ENCODE assay signal across 8 mouse cellular contexts in the genomic region with DNA sequence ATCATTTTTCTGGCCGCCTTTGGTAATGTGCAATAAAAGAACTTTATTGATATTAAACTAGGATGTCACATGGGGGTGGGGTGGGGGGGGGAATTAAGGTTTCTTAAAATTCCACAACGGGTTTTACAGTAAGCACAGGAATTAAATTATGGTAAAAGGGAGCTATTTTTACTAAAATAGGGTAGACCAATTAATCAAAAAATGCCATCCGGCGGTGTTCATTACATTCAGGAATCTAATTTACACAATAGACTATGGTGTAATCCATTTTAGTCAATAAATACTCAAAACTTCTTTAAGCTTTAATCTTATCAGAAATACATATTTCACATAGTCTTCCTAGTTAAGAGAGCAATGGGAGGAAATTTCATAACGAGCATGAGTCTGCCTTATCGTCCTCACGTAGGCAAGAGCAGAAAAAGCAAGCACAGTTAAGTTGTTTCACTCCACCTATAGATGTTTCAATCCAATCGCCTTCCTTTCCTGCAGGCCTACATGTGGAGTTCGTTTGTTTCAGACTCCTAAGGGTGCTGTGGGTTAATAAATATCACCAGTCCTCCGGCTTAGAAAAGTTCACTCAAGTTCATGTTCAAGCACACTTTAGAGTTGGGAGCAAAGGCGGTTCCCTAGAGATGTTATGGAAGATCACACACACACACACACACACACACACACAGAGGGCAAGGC. TPM values are rescaled to one million over a fixed set of nuclear protein-coding genes. Genes with fewer than 3 reads are reported as not detected.
DNase-seq lines count a peak whose midpoint lies in the region; ATAC-seq and TF ChIP-seq lines count a peak whose summit lies in the region.

No protein-coding gene starts in this region.

- 39% methylated on average over 11 of the region's 11 CpGs for WGBS in heart, embryonic 11.5 days (ENCODE audit: insufficient replicate concordance)
- WGBS in hindbrain, embryonic 10.5 days: 58% methylated on average over 11 of the region's 11 CpGs
- WGBS in macrophage (ENCODE audit: missing documents): 29% methylated on average over 11 of the region's 11 CpGs

- peaks cover 69% of the 10 kb centered on the region for H3K79me2 ChIP-seq in macrophage (ENCODE audit: inconsistent target)

- H3K4me1 ChIP-seq in heart, embryonic 11.5 days (ENCODE audit: control insufficient read depth, insufficient read depth, low read length): peaks cover 6% of the 10 kb centered on the region
- H3K4me1 ChIP-seq in ES-Bruce4 (ENCODE audit: control insufficient read depth, insufficient read depth, low read length): peaks cover 3% of the 10 kb centered on the region
- H3K4me1 ChIP-seq in hindbrain, embryonic 10.5 days (replicated peaks): peaks cover 53% of the 10 kb centered on the region

- TF ChIP-seq POLR2A in ES-Bruce4 (IDR thresholded peaks at IDR 0.05; ENCODE audit: insufficient read depth, low read length): no peak

- intact Hi-C loops in heart, postnatal 14 days (cut with DNase I): loop anchor here (5.0 kb wide), 4 partner anchors 92 to 282 kb away; no protein-coding TSS in a partner anchor

- no peak for TF ChIP-seq CTCF in ES-Bruce4 (IDR thresholded peaks at IDR 0.05; ENCODE audit: low read depth, low read length)

- no peak for TF ChIP-seq EP300 in ES-Bruce4 (IDR thresholded peaks at IDR 0.05; ENCODE audit: insufficient read depth, low read depth, low read length)

- H3K9ac ChIP-seq in heart, embryonic 11.5 days (ENCODE audit: low read depth, low read length): peak overlapping the region; percentile 95
- H3K9ac ChIP-seq in ES-Bruce4 (ENCODE audit: low read depth, poor library complexity, severe bottlenecking): no peak overlapping the region

- no peak for DNase-seq in heart, postnatal 14 days
- DNase-seq in hindbrain, embryonic 10.5 days (ENCODE audit: low spot score): no peak
- no peak for DNase-seq in layer of hippocampus, adult 18-20 months (ENCODE audit: low spot score in 2 of 2)
- DNase-seq in cerebellum, postnatal 4 days (ENCODE audit: low spot score in 2 of 2): no peak
- DNase-seq in spleen, postnatal 14 days (ENCODE audit: low spot score in 2 of 2): no peak

- H3K4me2 ChIP-seq in heart, embryonic 11.5 days: peak overlapping the region; percentile 99

- H3K27ac ChIP-seq in heart, embryonic 11.5 days (ENCODE audit: low read depth, low read length): 0 out of 2 replicates have a peak overlapping the region, but pooled peaks have one; percentile 92
- no peak overlapping the region for H3K27ac ChIP-seq in ES-Bruce4 (ENCODE audit: insufficient read depth, low read length)
- no peak overlapping the region for H3K27ac ChIP-seq in hindbrain, embryonic 10.5 days
- H3K27ac ChIP-seq in macrophage: peak overlapping the region; percentile 48

- H3K27me3 ChIP-seq in heart, embryonic 11.5 days (ENCODE audit: control insufficient read depth, insufficient read depth, low read length): peaks cover 4% of the 10 kb centered on the region; the same call in 1 of the 2 replicates
- H3K27me3 ChIP-seq in ES-Bruce4 (ENCODE audit: control insufficient read depth, insufficient read depth, low read length, poor library complexity, severe bottlenecking): peaks cover 4% of the 10 kb centered on the region
- H3K27me3 ChIP-seq in hindbrain, embryonic 10.5 days (ENCODE audit: insufficient read depth, poor library complexity, severe bottlenecking): peaks cover 20% of the 10 kb centered on the region

- H3K4me3 ChIP-seq in heart, embryonic 11.5 days (ENCODE audit: low read depth, low read length): peak overlapping the region; percentile 80
- peak overlapping the region; percentile 78 for H3K4me3 ChIP-seq in ES-Bruce4 (ENCODE audit: low read depth, low read length)
- peak overlapping the region; percentile 99 for H3K4me3 ChIP-seq in hindbrain, embryonic 10.5 days
- peak overlapping the region; percentile 56 for H3K4me3 ChIP-seq in macrophage (ENCODE audit: inconsistent target)

- no peak for ATAC-seq in heart, embryonic 11.5 days (replicated peaks; ENCODE audit: insufficient number of reproducible peaks, low FRiP score, low TSS enrichment)

- H3K36me3 ChIP-seq in heart, embryonic 11.5 days (ENCODE audit: control insufficient read depth, insufficient read depth, low read length): no peaks in the 10 kb centered on the region
- H3K36me3 ChIP-seq in ES-Bruce4 (ENCODE audit: control insufficient read depth, insufficient read depth, low read length, poor library complexity, severe bottlenecking): no peaks in the 10 kb centered on the region
- no peaks in the 10 kb centered on the region for H3K36me3 ChIP-seq in hindbrain, embryonic 10.5 days
- no peaks in the 10 kb centered on the region for H3K36me3 ChIP-seq in macrophage (ENCODE audit: inconsistent target)

- no peaks in the 10 kb centered on the region for H3K9me3 ChIP-seq in heart, embryonic 11.5 days (replicated peaks; ENCODE audit: control insufficient read depth, low read length)
- H3K9me3 ChIP-seq in ES-Bruce4 (replicated peaks; ENCODE audit: control insufficient read depth, insufficient read depth, low read length, poor library complexity, severe bottlenecking): no peaks in the 10 kb centered on the region
- no peaks in the 10 kb centered on the region for H3K9me3 ChIP-seq in hindbrain, embryonic 10.5 days

RNA-seq across cellular contexts. Expression of gene Cux1, which starts 2.5 kb away (rescaled TPM):
- polyA plus RNA-seq in heart, embryonic 11.5 days (2014; fragmentation: Nextera tagmentation; extraction: Ambion mirVana): 67.5 and 71.0 TPM in 2 replicates
- 100 to 1,000 TPM; 106 to 108 TPM for total RNA-seq in heart, postnatal 14 days (2021)
- polyA plus RNA-seq in ES-Bruce4 (2011; ENCODE audit: insufficient read depth, insufficient read length, low read depth, missing spikeins): 37.0 and 38.0 TPM in 2 replicates
- 90.5 and 109 TPM in 2 replicates for polyA plus RNA-seq in hindbrain, embryonic 10.5 days (2016; fragmentation: Nextera tagmentation; extraction: Ambion mirVana)
- total RNA-seq in macrophage (2018; cell fraction: chromatin; rRNA removed): 100 to 1,000 TPM; 101 to 292 (median 211) TPM
- total RNA-seq in macrophage (2018; cell fraction: cytosol; rRNA removed): 100 to 1,000 TPM in 13 of 26 experiments, 10 to 100 TPM in 13; 59.0 to 130 (median 88.9) TPM
- total RNA-seq in macrophage (2018; cell fraction: nucleus; rRNA removed): 100 to 1,000 TPM in 13 of 26 experiments, 10 to 100 TPM in 13; 54.0 to 213 (median 107) TPM
- 67.9 to 131 TPM (median 89.9 TPM) in 3 replicates for polyA plus RNA-seq in macrophage (2018)
- 10 to 100 TPM; 38.2 to 39.5 TPM for total RNA-seq in layer of hippocampus, adult 18-20 months (2021)

Comparison
In these comparisons a context has a peak if more than half of its experiments do, and no peak if none do; other contexts are left out.
1. H3K27ac ChIP-seq: peak in heart, embryonic 11.5 days (single experiment) and macrophage (single experiment); none in ES-Bruce4 (single experiment) and hindbrain, embryonic 10.5 days (single experiment).
2. Peak in every context shown above with its lines, with median percentiles within 50 percentile points of each other: H3K4me3 ChIP-seq.